Mouse (Mus musculus): Measurements from ENCODE around the gene Cd164l2.

- TF ChIP-seq POLR2A (IDR thresholded peaks at IDR 0.05; ENCODE audit: borderline replicate concordance, control insufficient read depth, low read depth, low read length) (no peak), CTCF (IDR thresholded peaks at IDR 0.05; ENCODE audit: control insufficient read depth, insufficient read depth, low read length) (no peak)
Measured at GRCm38 (mm10) chr4:133253412-133253811, 41.5 kb downstream of the Cd164l2 start.

Measured in bone marrow, adult 2 months (tissue).